Mouse (Mus musculus): ENCODE results near the gene Thoc5. TPM values are rescaled to one million over a fixed set of nuclear protein-coding genes. Genes with fewer than 3 reads are reported as not detected.

The Thoc5 gene
- total RNA-seq (2021): 10 to 100 TPM; 40.4 to 41.2 TPM

- peak; percentile 84 to 85 for DNase-seq
Measured at GRCm38 (mm10) chr11:4894848-4895816, at the start of gene Thoc5. Gene Thoc5, plus strand, starts transcription at chr11:4895320.

GRCm38 (mm10) chr11:4848483-4849248 lies 46.5 kb upstream of the Thoc5 start:
- peak; percentile 22 to 31 for DNase-seq

- DNase-seq: peak; percentile 96 to 97
Measured at GRCm38 (mm10) chr11:4849258-4849943, 45.7 kb upstream of the Thoc5 start, which contains the start of gene Nf2. Gene Nf2, minus strand, starts transcription at chr11:4849536.

- no peak for DNase-seq
Measured at GRCm38 (mm10) chr11:4850404-4850803, 44.7 kb upstream of the Thoc5 start.

- DNase-seq: no peak
Measured at GRCm38 (mm10) chr11:4853021-4853420, 42.1 kb upstream of the Thoc5 start.

- DNase-seq: no peak
Measured at GRCm38 (mm10) chr11:4854181-4854580, 40.9 kb upstream of the Thoc5 start.

- no peak for DNase-seq
Measured at GRCm38 (mm10) chr11:4858416-4858815, 36.7 kb upstream of the Thoc5 start.

GRCm38 (mm10) chr11:4860986-4861385 lies 34.1 kb upstream of the Thoc5 start:
- no peak for DNase-seq

- no peak for DNase-seq
Measured at GRCm38 (mm10) chr11:4861816-4862604, 33.1 kb upstream of the Thoc5 start.

GRCm38 (mm10) chr11:4862730-4863129 lies 32.4 kb upstream of the Thoc5 start:
- no peak for DNase-seq

- peak; percentile 39 to 56 for DNase-seq
Measured at GRCm38 (mm10) chr11:4865645-4866251, 29.4 kb upstream of the Thoc5 start.

GRCm38 (mm10) chr11:4873755-4874475 lies 21.2 kb upstream of the Thoc5 start, which contains the start of gene Nipsnap1:
Gene Nipsnap1, plus strand, starts transcription at chr11:4873951.
- peak; percentile 78 to 80 for DNase-seq

- DNase-seq: no peak
Measured at GRCm38 (mm10) chr11:4874551-4874950, 20.6 kb upstream of the Thoc5 start.

- DNase-seq: no peak
Measured at GRCm38 (mm10) chr11:4881087-4881486, 14.0 kb upstream of the Thoc5 start.

- DNase-seq: no peak
Measured at GRCm38 (mm10) chr11:4882892-4883627, 12.1 kb upstream of the Thoc5 start.

- peak; percentile 16 to 38 for DNase-seq
Measured at GRCm38 (mm10) chr11:4885385-4885903, 9.7 kb upstream of the Thoc5 start.

- no peak for DNase-seq
Measured at GRCm38 (mm10) chr11:4886987-4887386, 8.1 kb upstream of the Thoc5 start.

- DNase-seq: no peak
Measured at GRCm38 (mm10) chr11:4900437-4900836, 5.3 kb downstream of the Thoc5 start.

- no peak for DNase-seq
Measured at GRCm38 (mm10) chr11:4901956-4902355, 6.8 kb downstream of the Thoc5 start.
